Mouse (Mus musculus) MEL (cell line): ENCODE measurements around the gene Scarb2.

Experiments used
- CTCF ChIP-seq, 3 experiments: IDR thresholded peaks in 2 of 3; conservative IDR thresholded peaks in 1 of 3; 2 replicates each; pipeline ENCODE4 v1.5.1; 2011 to 2012; ENCODE audit warnings: low read length in 3 of 3, low read depth in 2 of 3, mild to moderate bottlenecking in 2 of 3, improper control_type of control experiment in 1 of 3, inconsistent platforms in 1 of 3, mixed read lengths in 1 of 3, moderate library complexity in 1 of 3; ENCODE audit not compliant: control insufficient read depth in 1 of 3, insufficient read depth in 1 of 3, poor library complexity in 1 of 3, severe bottlenecking in 1 of 3
- E2F4 ChIP-seq: IDR thresholded peaks from 2 replicates; pipeline ENCODE4 v1.6.1; 2011; ENCODE audit warnings: low read depth, low read length, improper control_type of control experiment, borderline replicate concordance
- EP300 ChIP-seq, 2 experiments: IDR thresholded peaks; 2 replicates each; pipeline ENCODE4 v1.6.1; 2011; ENCODE audit warnings: improper control_type of control experiment in 2 of 2, low read length in 2 of 2, low read depth in 1 of 2, mild to moderate bottlenecking in 1 of 2
- GATA1 ChIP-seq: IDR thresholded peaks from 2 replicates; pipeline ENCODE4 v1.6.1; 2011; ENCODE audit warnings: low read depth, low read length, improper control_type of control experiment
- MYC ChIP-seq: IDR thresholded peaks from 2 replicates; pipeline ENCODE4 v1.6.1; 2011; ENCODE audit warnings: low read depth, mild to moderate bottlenecking, low read length, improper control_type of control experiment, moderate library complexity
- POLR2AphosphoS2 ChIP-seq: IDR thresholded peaks from 2 replicates; pipeline ENCODE4 v1.6.1; 2011; ENCODE audit warnings: low read length, improper control_type of control experiment
- TCF12 ChIP-seq: IDR thresholded peaks from 2 replicates; pipeline ENCODE4 v1.6.1; 2014; ENCODE audit warnings: low read depth, mild to moderate bottlenecking, inconsistent platforms, low read length, improper control_type of control experiment, moderate library complexity
- ZNF384 ChIP-seq: IDR thresholded peaks from 2 replicates; pipeline ENCODE4 v1.6.1; 2012; ENCODE audit warnings: low read depth, mild to moderate bottlenecking, inconsistent platforms, low read length, improper control_type of control experiment

GRCm38 (mm10) chr5:92458726-92459125 lies 47.9 kb downstream of the Scarb2 start:
- TF ChIP-seq ZNF384 (no peak), EP300 (IDR thresholded peaks at IDR 0.05; ENCODE audit: low read depth in 1 of 2, low read length in 2 of 2) (no peak), CTCF (IDR thresholded peaks at IDR 0.05 in 2 of 3, conservative IDR thresholded peaks at IDR 0.05 in 1 of 3; ENCODE audit: control insufficient read depth in 1 of 3, insufficient read depth in 1 of 3, low read depth in 2 of 3, low read length in 3 of 3, poor library complexity in 1 of 3, severe bottlenecking in 1 of 3) (no peak), POLR2AphosphoS2 (no peak), MYC (no peak), TCF12 (no peak), GATA1 (no peak), E2F4 (no peak)
